Mouse (Mus musculus): ENCODE results near the gene Anapc2. TPM values are rescaled to one million over a fixed set of nuclear protein-coding genes. Genes with fewer than 3 reads are reported as not detected.

Anapc2 gene
- polyA plus RNA-seq, 1 experiment from 2014 or later: 134 TPM

DNA sequence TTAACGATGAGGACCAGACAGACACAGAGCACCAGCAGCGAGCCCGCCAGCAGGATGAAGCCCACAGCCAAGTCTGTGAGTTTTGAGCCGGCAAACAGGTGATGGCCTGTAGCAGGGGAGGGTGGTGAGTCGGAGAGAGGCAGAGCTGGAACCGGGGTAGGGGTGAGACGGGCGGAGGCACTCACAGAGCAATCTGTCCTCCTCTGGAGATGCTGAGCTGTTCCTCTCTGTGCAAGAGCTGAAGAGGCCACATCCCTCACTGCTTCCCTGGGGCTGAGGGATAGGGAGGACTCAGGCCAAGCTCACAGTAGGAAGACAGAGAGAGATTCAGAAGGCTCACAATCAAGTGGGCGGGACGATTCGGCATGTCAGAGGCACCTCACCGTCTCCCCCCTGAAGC is 41.2 kb upstream of the Anapc2 start:
- peaks cover 6% of the 10 kb centered on the region for H3K4me1 ChIP-seq
- H3K27ac ChIP-seq: no peak overlapping the region
- no peak overlapping the region for H3K4me3 ChIP-seq (replicated peaks)
- H3K4me2 ChIP-seq: no peak overlapping the region
- no peak overlapping the region for H3K9ac ChIP-seq
- 56% methylated on average over 12 of the region's 12 CpGs for WGBS
- H3K36me3 ChIP-seq (replicated peaks): no peaks in the 10 kb centered on the region
- ATAC-seq (ENCODE audit: low FRiP score): no peak
- no peaks in the 10 kb centered on the region for H3K9me3 ChIP-seq
- H3K27me3 ChIP-seq: peaks cover 37% of the 10 kb centered on the region

GRCm38 (mm10) chr2:25233421-25233820 is 38.9 kb upstream of the Anapc2 start:
- Histone ChIP-seq H3K9me3 (no peaks in the 10 kb centered on the region), H3K4me2 (no peak overlapping the region), H3K27me3 (peaks cover 49% of the 10 kb centered on the region), H3K9ac (no peak overlapping the region), H3K4me3 (replicated peaks) (no peak overlapping the region), H3K36me3 (replicated peaks) (no peaks in the 10 kb centered on the region), H3K27ac (no peak overlapping the region), H3K4me1 (peaks cover 6% of the 10 kb centered on the region; the same call in 1 of the 2 replicates)
- no peak for ATAC-seq (ENCODE audit: low FRiP score)
- 87% methylated on average over 4 of the region's 4 CpGs for WGBS

- Histone ChIP-seq H3K36me3 (replicated peaks) (no peaks in the 10 kb centered on the region), H3K4me2 (no peak within 1 kb of the TSS), H3K4me1 (peaks cover 2% of the 10 kb centered on the region; the same call in 1 of the 2 replicates), H3K27ac (no peak within 1 kb of the TSS), H3K4me3 (replicated peaks) (no peak within 1 kb of the TSS), H3K27me3 (peaks cover 51% of the 10 kb centered on the region), H3K9ac (no peak within 1 kb of the TSS), H3K9me3 (no peaks in the 10 kb centered on the region)
- 84% methylated on average over 3 of the region's 3 CpGs for WGBS
- no peak for ATAC-seq (ENCODE audit: low FRiP score)
Measured at GRCm38 (mm10) chr2:25234050-25234449, 38.2 kb upstream of the Anapc2 start, which contains the start of gene Slc34a3. TSS of gene Slc34a3 (minus strand) at chr2:25234364.

DNA sequence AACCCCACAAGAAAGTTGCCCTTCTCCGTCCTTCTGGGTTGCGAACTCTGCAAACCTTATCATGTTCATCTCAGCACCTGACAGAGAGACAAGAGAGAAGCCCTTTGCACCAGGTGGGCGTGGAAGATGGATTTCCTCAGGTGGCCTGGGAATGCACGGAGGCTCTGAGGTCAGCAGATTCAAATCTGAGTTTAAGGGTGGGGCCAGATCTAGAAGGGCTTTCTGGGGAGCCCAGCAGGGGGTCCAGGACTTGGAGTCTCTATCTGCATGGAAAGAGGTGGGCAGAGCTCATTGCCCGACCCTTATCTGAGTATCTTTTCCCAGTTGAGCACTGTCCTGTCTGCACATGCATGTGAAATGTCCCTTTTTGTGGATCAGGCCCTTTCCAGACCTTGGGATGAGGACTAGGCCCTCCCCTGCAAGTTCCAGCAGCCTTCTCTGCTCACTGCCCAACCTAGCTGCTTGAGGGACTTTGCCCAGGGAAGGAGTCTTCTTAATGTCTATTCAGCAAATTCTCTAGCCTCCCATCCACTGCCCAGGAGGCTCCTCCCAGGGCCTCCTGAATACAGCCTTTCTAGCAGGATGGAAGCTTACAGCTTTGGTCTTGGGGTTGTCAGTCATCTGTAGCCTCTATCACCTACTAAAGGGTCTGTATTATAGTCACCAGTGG is 37.6 kb upstream of the Anapc2 start:
- no peak for ATAC-seq (ENCODE audit: low FRiP score)
- H3K9me3 ChIP-seq: no peaks in the 10 kb centered on the region
- H3K4me3 ChIP-seq (replicated peaks): no peak overlapping the region
- H3K27me3 ChIP-seq: peaks cover 52% of the 10 kb centered on the region
- no peaks in the 10 kb centered on the region for H3K36me3 ChIP-seq (replicated peaks)
- H3K4me1 ChIP-seq: no peaks in the 10 kb centered on the region
- no peak overlapping the region for H3K27ac ChIP-seq
- no peak overlapping the region for H3K4me2 ChIP-seq
- 79% methylated on average over 5 of the region's 5 CpGs for WGBS
- no peak overlapping the region for H3K9ac ChIP-seq

GRCm38 (mm10) chr2:25236614-25237013 is 35.7 kb upstream of the Anapc2 start, which contains the start of gene Rnf224:
TSS of gene Rnf224 (minus strand) at chr2:25236787.
- 42% methylated on average over 8 of the region's 8 CpGs for whole genome bisulfite sequencing
- H3K4me3 ChIP-seq (replicated peaks): no peak within 1 kb of the TSS
- no peak for ATAC-seq (ENCODE audit: low FRiP score)

DNA sequence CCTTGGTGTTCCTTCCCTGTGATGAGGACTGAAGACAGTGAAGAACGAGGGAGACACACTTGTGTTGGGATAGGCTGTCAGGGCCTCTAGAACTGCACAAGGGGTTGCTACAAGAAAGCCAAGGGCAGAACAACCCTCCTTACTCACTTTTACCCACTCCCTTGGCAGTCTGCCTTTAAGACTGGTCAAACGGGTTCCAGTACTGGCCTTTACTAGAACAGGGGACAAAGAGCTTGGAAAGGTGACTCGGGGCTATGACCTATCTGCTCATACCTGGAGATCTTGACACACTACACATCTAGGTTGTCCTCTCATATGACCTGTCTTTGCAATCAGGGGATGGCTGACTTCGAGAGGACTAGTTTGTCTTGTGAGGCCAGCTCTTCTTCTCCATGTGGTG is 34.8 kb upstream of the Anapc2 start:
- peaks cover 21% of the 10 kb centered on the region for H3K4me1 ChIP-seq
- no peaks in the 10 kb centered on the region for H3K9me3 ChIP-seq
- H3K27me3 ChIP-seq: peaks cover 48% of the 10 kb centered on the region
- no peak overlapping the region for H3K4me3 ChIP-seq (replicated peaks)
- ATAC-seq (ENCODE audit: low FRiP score): no peak
- H3K27ac ChIP-seq: no peak overlapping the region
- H3K36me3 ChIP-seq (replicated peaks): no peaks in the 10 kb centered on the region
- H3K4me2 ChIP-seq: no peak overlapping the region
- H3K9ac ChIP-seq: no peak overlapping the region
- WGBS: 80% methylated on average over 4 of the region's 4 CpGs

More at GRCm38 (mm10) chr2:25236614-25237013, 35.7 kb upstream of the Anapc2 start, which contains the start of gene Rnf224:
- peaks cover 55% of the 10 kb centered on the region for H3K27me3 ChIP-seq
- H3K27ac ChIP-seq: no peak within 1 kb of the TSS
- H3K9me3 ChIP-seq: no peaks in the 10 kb centered on the region
- no peak within 1 kb of the TSS for H3K4me2 ChIP-seq
- H3K9ac ChIP-seq: no peak within 1 kb of the TSS
- peaks cover 15% of the 10 kb centered on the region for H3K4me1 ChIP-seq
- H3K36me3 ChIP-seq (replicated peaks): no peaks in the 10 kb centered on the region

GRCm38 (mm10) chr2:25238106-25238505 is 34.2 kb upstream of the Anapc2 start:
- no peak overlapping the region for H3K27ac ChIP-seq
- no peak overlapping the region for H3K4me2 ChIP-seq
- H3K9ac ChIP-seq: no peak overlapping the region
- no peak for ATAC-seq (ENCODE audit: low FRiP score)
- H3K4me1 ChIP-seq: peaks cover 26% of the 10 kb centered on the region
- H3K9me3 ChIP-seq: no peaks in the 10 kb centered on the region
- H3K27me3 ChIP-seq: peaks cover 48% of the 10 kb centered on the region
- no peak overlapping the region for H3K4me3 ChIP-seq (replicated peaks)
- no peaks in the 10 kb centered on the region for H3K36me3 ChIP-seq (replicated peaks)

DNA sequence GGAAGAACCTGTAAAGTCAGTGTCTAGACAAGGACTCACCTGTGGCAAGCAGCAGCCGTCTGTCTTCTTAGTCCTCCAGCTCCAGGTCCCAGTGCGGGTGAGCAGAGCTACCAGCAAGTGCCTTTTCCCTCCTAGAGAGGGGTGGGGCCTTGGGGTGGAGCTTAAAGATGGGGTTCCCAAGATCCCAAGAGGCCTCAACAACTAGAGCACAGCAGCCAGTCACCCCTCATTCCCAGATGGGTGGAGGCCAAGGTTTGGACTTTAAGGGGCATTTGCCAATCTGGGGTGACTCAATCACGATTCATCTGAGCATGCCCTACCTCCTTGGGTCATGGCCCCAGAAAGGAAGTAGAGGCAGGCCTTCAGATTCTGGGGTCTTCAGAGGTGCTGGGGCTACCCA is 32.5 kb upstream of the Anapc2 start:
- H3K9ac ChIP-seq: no peak overlapping the region
- ATAC-seq (ENCODE audit: low FRiP score): no peak
- H3K4me2 ChIP-seq: no peak overlapping the region
- WGBS: 88% methylated on average over 3 of the region's 3 CpGs
- peaks cover 31% of the 10 kb centered on the region for H3K4me1 ChIP-seq
- H3K27ac ChIP-seq: no peak overlapping the region
- H3K27me3 ChIP-seq: peaks cover 51% of the 10 kb centered on the region
- H3K36me3 ChIP-seq (replicated peaks): 0 out of 2 replicates have a peak, but pooled peaks cover 3% of the 10 kb centered on the region
- H3K9me3 ChIP-seq: no peaks in the 10 kb centered on the region
- no peak overlapping the region for H3K4me3 ChIP-seq (replicated peaks)

- peak; percentile 11 for ATAC-seq (ENCODE audit: low FRiP score)
- H3K9me3 ChIP-seq: no peaks in the 10 kb centered on the region
- H3K27ac ChIP-seq: 0 out of 2 replicates have a peak overlapping the region, but pooled peaks have one; percentile 61
- H3K4me1 ChIP-seq: peaks cover 31% of the 10 kb centered on the region
- H3K4me2 ChIP-seq: peak overlapping the region; percentile 97
- no peak overlapping the region for H3K9ac ChIP-seq
- peaks cover 45% of the 10 kb centered on the region for H3K27me3 ChIP-seq
- H3K4me3 ChIP-seq (replicated peaks): peak overlapping the region; percentile 64
- WGBS: 46% methylated on average over 8 of the region's 8 CpGs
- 0 out of 2 replicates have a peak, but pooled peaks cover 3% of the 10 kb centered on the region for H3K36me3 ChIP-seq (replicated peaks)
Measured at GRCm38 (mm10) chr2:25240310-25240709, 32.0 kb upstream of the Anapc2 start.

DNA sequence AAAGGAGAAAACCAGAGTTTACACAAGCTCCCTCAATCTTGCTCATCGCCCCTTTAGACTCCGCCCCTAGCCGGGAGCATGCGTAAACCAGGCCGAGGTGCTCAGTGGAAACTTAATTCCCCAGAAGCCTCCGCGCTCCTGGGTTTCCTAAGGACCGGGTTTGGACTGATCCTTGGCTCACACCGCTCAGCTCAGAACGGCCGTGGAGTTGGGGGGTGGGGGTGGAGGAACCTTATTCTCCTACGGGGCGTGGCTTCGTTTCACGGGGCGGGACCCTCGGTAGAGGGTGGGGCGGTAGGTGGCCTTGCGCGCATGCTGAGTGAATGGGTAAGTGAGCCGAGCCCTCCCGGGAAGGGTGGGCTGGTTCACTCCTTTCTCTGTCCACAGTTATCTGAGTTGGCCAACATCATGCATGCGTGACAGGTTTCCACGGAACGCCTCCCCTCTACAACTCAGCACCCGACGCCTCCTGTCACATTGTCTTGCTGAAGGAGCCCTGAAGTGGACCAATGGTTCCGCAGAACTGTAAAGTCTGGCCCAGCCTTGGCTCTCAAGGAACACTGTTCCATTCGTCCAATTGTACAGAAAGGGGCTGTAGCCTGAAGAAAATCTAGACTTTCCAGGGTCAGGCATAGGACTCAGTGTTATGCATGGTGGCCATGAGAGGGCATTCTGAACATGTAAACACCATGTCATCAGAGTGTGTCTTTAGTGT is 31.4 kb upstream of the Anapc2 start:
- Histone ChIP-seq H3K9me3 (no peaks in the 10 kb centered on the region), H3K4me1 (peaks cover 31% of the 10 kb centered on the region), H3K4me3 (replicated peaks) (peak overlapping the region; percentile 64), H3K9ac (peak overlapping the region; percentile 49), H3K4me2 (peak overlapping the region; percentile 97), H3K27me3 (peaks cover 40% of the 10 kb centered on the region), H3K36me3 (replicated peaks) (peaks cover 9% of the 10 kb centered on the region; the same call in 1 of the 2 replicates), H3K27ac (peak overlapping the region; percentile 61; the same call in 1 of the 2 replicates)
- peak; percentile 80 for ATAC-seq (ENCODE audit: low FRiP score)
- 1% methylated on average over 29 of the region's 29 CpGs for WGBS

- Histone ChIP-seq H3K9ac (peak overlapping the region; percentile 77), H3K4me2 (peak overlapping the region; percentile 97), H3K4me1 (peaks cover 31% of the 10 kb centered on the region), H3K4me3 (replicated peaks) (peak overlapping the region; percentile 64), H3K27ac (0 out of 2 replicates have a peak overlapping the region, but pooled peaks have one; percentile 61), H3K9me3 (no peaks in the 10 kb centered on the region), H3K36me3 (replicated peaks) (peaks cover 13% of the 10 kb centered on the region; the same call in 1 of the 2 replicates), H3K27me3 (peaks cover 34% of the 10 kb centered on the region)
- ATAC-seq (ENCODE audit: low FRiP score): peak; percentile 25
- 24% methylated on average over 6 of the region's 6 CpGs for WGBS
Measured at GRCm38 (mm10) chr2:25241438-25241775, 30.9 kb upstream of the Anapc2 start.

DNA sequence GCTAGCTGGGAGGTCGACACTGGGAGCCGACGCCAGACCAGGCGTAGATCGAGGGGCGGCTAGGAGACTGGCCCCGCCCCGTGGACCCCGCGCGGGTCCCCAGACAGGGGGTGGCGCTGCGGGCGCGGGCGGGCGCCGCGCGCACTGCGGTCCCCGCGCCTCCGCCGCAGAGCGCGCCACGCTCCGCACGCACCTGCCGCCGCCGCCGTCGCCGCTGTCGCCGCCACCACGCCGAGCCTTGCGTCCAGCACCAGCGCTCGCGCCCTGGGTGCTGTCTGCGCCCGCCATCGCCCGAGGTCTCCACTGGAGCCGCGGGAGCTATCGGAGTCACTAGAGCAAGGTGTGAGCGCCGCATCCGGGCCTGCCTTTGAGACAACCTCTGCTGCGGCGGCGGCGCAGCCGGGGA is 30.2 kb upstream of the Anapc2 start, which contains the start of the genes Rnf208 and Cysrt1:
Gene Rnf208 (plus strand): TSS at position 155 of the 406 bp plus-strand sequence.
Gene Cysrt1 (minus strand): TSS at position 352 of the 406 bp plus-strand sequence.
- under 1% methylated on average over 32 of the region's 59 CpGs for WGBS
- 0 out of 2 replicates have a peak within 1 kb of the TSS, but pooled peaks have one; percentile 61 for H3K27ac ChIP-seq
- peak within 1 kb of the TSS; percentile 77 for H3K9ac ChIP-seq
- peak; percentile 60 for ATAC-seq (ENCODE audit: low FRiP score)
- H3K4me2 ChIP-seq: peak within 1 kb of the TSS; percentile 97
- peaks cover 32% of the 10 kb centered on the region for H3K27me3 ChIP-seq
- peaks cover 16% of the 10 kb centered on the region; the same call in 1 of the 2 replicates for H3K36me3 ChIP-seq (replicated peaks)
- H3K4me1 ChIP-seq: peaks cover 31% of the 10 kb centered on the region
- H3K9me3 ChIP-seq: no peaks in the 10 kb centered on the region
- H3K4me3 ChIP-seq (replicated peaks): peak within 1 kb of the TSS; percentile 64
